Mouse (Mus musculus) heart, embryonic 12.5 days (tissue): ENCODE measurements around the gene Slc29a1. TPM values are rescaled to one million over a fixed set of nuclear protein-coding genes. Genes with fewer than 3 reads are reported as not detected.

Source experiments
- ATAC-seq: fragments of 200-750 bp; cut with Nextera tagmentation; 2 replicates; pipeline ENCODE4 v1.8.0; 2017; ENCODE audit warnings: moderate TSS enrichment, moderate library complexity; ENCODE audit not compliant: insufficient number of reproducible peaks, low FRiP score
- H3K27ac ChIP-seq: fragments of 300-500 bp; sonication (generic); 2 replicates; pipeline ENCODE4 v1.5.1; 2016; ENCODE audit warnings: mild to moderate bottlenecking, moderate library complexity; ENCODE audit not compliant: poor library complexity, severe bottlenecking
- H3K27me3 ChIP-seq: fragments of 300-500 bp; sonication (generic); replicated peaks from 2 replicates; pipeline ENCODE4 v1.6.1; 2016; ENCODE audit warnings: mild to moderate bottlenecking, moderate library complexity
- H3K36me3 ChIP-seq: fragments of 300-500 bp; sonication (generic); 2 replicates; pipeline ENCODE4 v1.6.1; 2016; ENCODE audit warnings: mild to moderate bottlenecking, moderate library complexity
- H3K4me1 ChIP-seq: fragments of 300-500 bp; sonication (generic); replicated peaks from 2 replicates; pipeline ENCODE4 v1.6.1; 2016; ENCODE audit warnings: mild to moderate bottlenecking
- H3K4me2 ChIP-seq: fragments of 300-500 bp; sonication (generic); 2 replicates; pipeline ENCODE4 v1.6.1; 2016; ENCODE audit warnings: mild to moderate bottlenecking, moderate library complexity
- H3K4me3 ChIP-seq: fragments of 300-500 bp; sonication (generic); 2 replicates; pipeline ENCODE4 v1.5.1; 2016; ENCODE audit warnings: mild to moderate bottlenecking
- H3K9ac ChIP-seq: fragments of 300-500 bp; sonication (generic); 2 replicates; pipeline ENCODE4 v1.6.1; 2016; ENCODE audit warnings: mild to moderate bottlenecking, moderate library complexity
- H3K9me3 ChIP-seq: fragments of 300-500 bp; sonication (generic); replicated peaks from 2 replicates; pipeline ENCODE4 v1.6.1; 2016; ENCODE audit warnings: mild to moderate bottlenecking, moderate library complexity
- WGBS: fragments of 180-500 bp; shearing (Covaris S2); methylation state at CpG from one replicate; pipeline ENCODE4 v1.1.7; 2016; 5-methylcytosine and 5-hydroxymethylcytosine counted together
- polyA plus RNA-seq: library from polyadenylated mRNA; unstranded; fragments of >200 nt; fragmentation: Nextera tagmentation; extraction: Ambion mirVana; gene quantifications from 2 replicates; pipeline ENCODE4 v1.2.1, GENCODE M21; 2016

The Slc29a1 gene
- polyA plus RNA-seq, 1 experiment from 2014 or later = 74.1 TPM

GRCm38 (mm10) chr17:45578843-45579242 is 20.6 kb downstream of the Slc29a1 start:
- no peaks in the 10 kb centered on the region for H3K36me3 ChIP-seq
- peak overlapping the region; percentile 81 for H3K27ac ChIP-seq
- no peak for ATAC-seq
- 77% methylated on average over 7 of the region's 7 CpGs for WGBS
- no peaks in the 10 kb centered on the region for H3K27me3 ChIP-seq
- H3K9ac ChIP-seq = 0 out of 2 replicates have a peak overlapping the region, but pooled peaks have one; percentile 5
- H3K4me3 ChIP-seq = no peak overlapping the region
- H3K4me2 ChIP-seq = no peak overlapping the region
- H3K9me3 ChIP-seq = no peaks in the 10 kb centered on the region
- peaks cover 42% of the 10 kb centered on the region for H3K4me1 ChIP-seq

- H3K9ac ChIP-seq = 0 out of 2 replicates have a peak overlapping the region, but pooled peaks have one; percentile 5
- H3K27me3 ChIP-seq = no peaks in the 10 kb centered on the region
- H3K27ac ChIP-seq = peak overlapping the region; percentile 81
- 26% methylated on average over 5 of the region's 5 CpGs for WGBS
- no peak overlapping the region for H3K4me3 ChIP-seq
- peaks cover 40% of the 10 kb centered on the region for H3K4me1 ChIP-seq
- no peaks in the 10 kb centered on the region for H3K9me3 ChIP-seq
- no peaks in the 10 kb centered on the region for H3K36me3 ChIP-seq
- H3K4me2 ChIP-seq = no peak overlapping the region
- no peak for ATAC-seq
Measured at GRCm38 (mm10) chr17:45578242-45578641, 21.2 kb downstream of the Slc29a1 start.

GRCm38 (mm10) chr17:45575123-45575897 is 24.1 kb downstream of the Slc29a1 start:
- peak overlapping the region; percentile 75; the same call in 1 of the 2 replicates for H3K4me2 ChIP-seq
- H3K36me3 ChIP-seq = peaks cover 15% of the 10 kb centered on the region
- H3K4me3 ChIP-seq = no peak overlapping the region
- no peak for ATAC-seq
- H3K9ac ChIP-seq = peak overlapping the region; percentile 100
- 80% methylated on average over 8 of the region's 8 CpGs for WGBS
- peak overlapping the region; percentile 98 for H3K27ac ChIP-seq
- peaks cover 40% of the 10 kb centered on the region for H3K4me1 ChIP-seq
- H3K27me3 ChIP-seq = no peaks in the 10 kb centered on the region
- no peaks in the 10 kb centered on the region for H3K9me3 ChIP-seq

- 2% methylated on average over 17 of the region's 17 CpGs for WGBS
- H3K4me1 ChIP-seq = peaks cover 49% of the 10 kb centered on the region
- H3K9ac ChIP-seq = peak overlapping the region; percentile 100
- no peaks in the 10 kb centered on the region for H3K27me3 ChIP-seq
- H3K4me3 ChIP-seq = peak overlapping the region; percentile 97
- H3K4me2 ChIP-seq = peak overlapping the region; percentile 75
- no peaks in the 10 kb centered on the region for H3K9me3 ChIP-seq
- peak overlapping the region; percentile 98 for H3K27ac ChIP-seq
- peaks cover 25% of the 10 kb centered on the region for H3K36me3 ChIP-seq
- ATAC-seq = peak; percentile 30
Measured at GRCm38 (mm10) chr17:45574129-45574761, 25.2 kb downstream of the Slc29a1 start.

GRCm38 (mm10) chr17:45573780-45574123 is 25.7 kb downstream of the Slc29a1 start:
- H3K27ac ChIP-seq = peak overlapping the region; percentile 98
- H3K4me3 ChIP-seq = peak overlapping the region; percentile 97
- H3K36me3 ChIP-seq = peaks cover 30% of the 10 kb centered on the region
- no peaks in the 10 kb centered on the region for H3K9me3 ChIP-seq
- H3K4me2 ChIP-seq = peak overlapping the region; percentile 75
- WGBS = 0% methylated on average over 18 of the region's 18 CpGs
- H3K27me3 ChIP-seq = no peaks in the 10 kb centered on the region
- H3K9ac ChIP-seq = peak overlapping the region; percentile 100
- H3K4me1 ChIP-seq = peaks cover 52% of the 10 kb centered on the region
- ATAC-seq = peak; percentile 79

GRCm38 (mm10) chr17:45573087-45573779 is 26.2 kb downstream of the Slc29a1 start, which contains the start of gene Hsp90ab1:
Gene Hsp90ab1 (minus strand): TSS chr17:45573271.
- no peaks in the 10 kb centered on the region for H3K27me3 ChIP-seq

GRCm38 (mm10) chr17:45572103-45573086 is 27.0 kb downstream of the Slc29a1 start:
- ATAC-seq = peak; percentile 76
- under 1% methylated on average over 57 of the region's 57 CpGs for WGBS
- peak overlapping the region; percentile 100 for H3K9ac ChIP-seq
- peak overlapping the region; percentile 97 for H3K4me3 ChIP-seq
- peak overlapping the region; percentile 75 for H3K4me2 ChIP-seq
- peak overlapping the region; percentile 98 for H3K27ac ChIP-seq
- peaks cover 54% of the 10 kb centered on the region for H3K4me1 ChIP-seq
- no peaks in the 10 kb centered on the region for H3K27me3 ChIP-seq
- no peaks in the 10 kb centered on the region for H3K9me3 ChIP-seq
- peaks cover 44% of the 10 kb centered on the region for H3K36me3 ChIP-seq

More at GRCm38 (mm10) chr17:45573087-45573779, 26.2 kb downstream of the Slc29a1 start, which contains the start of gene Hsp90ab1:
- peak; percentile 89 for ATAC-seq
- peak within 1 kb of the TSS; percentile 98 for H3K27ac ChIP-seq
- peak within 1 kb of the TSS; percentile 100 for H3K9ac ChIP-seq
- H3K4me1 ChIP-seq = peaks cover 51% of the 10 kb centered on the region
- peak within 1 kb of the TSS; percentile 97 for H3K4me3 ChIP-seq
- WGBS = under 1% methylated on average over 41 of the region's 41 CpGs
- H3K4me2 ChIP-seq = peak within 1 kb of the TSS; percentile 75
- peaks cover 36% of the 10 kb centered on the region for H3K36me3 ChIP-seq
- H3K9me3 ChIP-seq = no peaks in the 10 kb centered on the region

GRCm38 (mm10) chr17:45569999-45570398 is 29.4 kb downstream of the Slc29a1 start:
- H3K27me3 ChIP-seq = no peaks in the 10 kb centered on the region
- H3K27ac ChIP-seq = no peak overlapping the region
- 87% methylated on average over 4 of the region's 4 CpGs for WGBS
- peaks cover 64% of the 10 kb centered on the region for H3K4me1 ChIP-seq
- H3K4me2 ChIP-seq = no peak overlapping the region
- no peak for ATAC-seq
- H3K36me3 ChIP-seq = peaks cover 64% of the 10 kb centered on the region
- H3K9me3 ChIP-seq = no peaks in the 10 kb centered on the region
- no peak overlapping the region for H3K4me3 ChIP-seq
- no peak overlapping the region for H3K9ac ChIP-seq

GRCm38 (mm10) chr17:45568990-45569389 is 30.4 kb downstream of the Slc29a1 start:
- H3K27me3 ChIP-seq = no peaks in the 10 kb centered on the region
- no peak overlapping the region for H3K4me2 ChIP-seq
- H3K9me3 ChIP-seq = no peaks in the 10 kb centered on the region
- H3K4me3 ChIP-seq = no peak overlapping the region
- H3K4me1 ChIP-seq = peaks cover 62% of the 10 kb centered on the region
- no peak for ATAC-seq
- WGBS = 87% methylated on average over 12 of the region's 12 CpGs
- H3K36me3 ChIP-seq = peaks cover 64% of the 10 kb centered on the region
- peak overlapping the region; percentile 41; the same call in 1 of the 2 replicates for H3K27ac ChIP-seq
- H3K9ac ChIP-seq = peak overlapping the region; percentile 29; the same call in 1 of the 2 replicates

GRCm38 (mm10) chr17:45567162-45567601 is 32.2 kb downstream of the Slc29a1 start:
- no peaks in the 10 kb centered on the region for H3K9me3 ChIP-seq
- peaks cover 62% of the 10 kb centered on the region for H3K4me1 ChIP-seq
- H3K4me2 ChIP-seq = no peak overlapping the region
- ATAC-seq = no peak
- WGBS = 27% methylated on average over 4 of the region's 4 CpGs
- no peaks in the 10 kb centered on the region for H3K27me3 ChIP-seq
- H3K36me3 ChIP-seq = peaks cover 64% of the 10 kb centered on the region
- no peak overlapping the region for H3K4me3 ChIP-seq
- peak overlapping the region; percentile 41; the same call in 1 of the 2 replicates for H3K27ac ChIP-seq
- H3K9ac ChIP-seq = 0 out of 2 replicates have a peak overlapping the region, but pooled peaks have one; percentile 8
